Mouse (Mus musculus) forebrain, embryonic 11.5 days (tissue): Measurements from ENCODE around the gene Doc2g. TPM values are rescaled to one million over a fixed set of nuclear protein-coding genes. Genes with fewer than 3 reads are reported as not detected.

ENCODE experiments used
- ATAC-seq: fragments of 200-750 bp; cut with Nextera tagmentation; replicated peaks from 2 replicates; pipeline ENCODE4 v1.8.0; 2017; ENCODE audit warnings: moderate TSS enrichment; ENCODE audit not compliant: low FRiP score
- DNase-seq: peaks from one replicate; pipeline ENCODE4 v3.0.0-alpha.2; 2017; ENCODE audit warnings: low spot score
- H3K27ac ChIP-seq: fragments of 300-500 bp; sonication (generic); 2 replicates; pipeline ENCODE4 v1.5.1; 2014; ENCODE audit warnings: low read depth, low read length
- H3K27me3 ChIP-seq: fragments of 300-500 bp; sonication (generic); 2 replicates; pipeline ENCODE4 v1.6.1; 2014; ENCODE audit warnings: mild to moderate bottlenecking, low read length, mixed read lengths; ENCODE audit not compliant: control insufficient read depth, insufficient read depth
- H3K36me3 ChIP-seq: fragments of 300-500 bp; sonication (generic); 2 replicates; pipeline ENCODE4 v1.6.1; 2014; ENCODE audit warnings: mild to moderate bottlenecking, low read length, moderate library complexity, mixed read lengths; ENCODE audit not compliant: control insufficient read depth, insufficient read depth
- H3K4me1 ChIP-seq: fragments of 300-500 bp; sonication (generic); replicated peaks from 2 replicates; pipeline ENCODE4 v1.6.1; 2014; ENCODE audit warnings: low read length, mixed read lengths; ENCODE audit not compliant: control insufficient read depth, insufficient read depth
- H3K4me2 ChIP-seq: fragments of 300-500 bp; sonication (generic); 2 replicates; pipeline ENCODE4 v1.6.1; 2014; ENCODE audit warnings: low read depth, mild to moderate bottlenecking, low read length, moderate library complexity, mixed read lengths; ENCODE audit not compliant: severe bottlenecking
- H3K4me3 ChIP-seq: fragments of 300-500 bp; sonication (generic); 2 replicates; pipeline ENCODE4 v1.5.1; 2014; ENCODE audit warnings: low read depth, low read length
- H3K9ac ChIP-seq: fragments of 300-500 bp; sonication (generic); 2 replicates; pipeline ENCODE4 v1.6.1; 2014; ENCODE audit warnings: low read length
- H3K9me3 ChIP-seq: fragments of 300-500 bp; sonication (generic); 2 replicates; pipeline ENCODE4 v1.6.1; 2016; ENCODE audit warnings: low read length, mixed read lengths; ENCODE audit not compliant: control insufficient read depth
- WGBS: fragments of 180-500 bp; shearing (Covaris S2); extraction: QIAGEN DNeasy Blood & Tissue Kit; methylation state at CpG from one replicate; pipeline ENCODE4 v1.1.7; 2014; 5-methylcytosine and 5-hydroxymethylcytosine counted together
- polyA plus RNA-seq: library from polyadenylated mRNA; unstranded; fragments of >200 nt; fragmentation: Nextera tagmentation; extraction: Ambion mirVana; gene quantifications from 2 replicates; pipeline ENCODE4 v1.2.1, GENCODE M21; 2014

Doc2g gene
- polyA plus RNA-seq, 1 experiment from 2014 or later: 4.2 TPM

DNA sequence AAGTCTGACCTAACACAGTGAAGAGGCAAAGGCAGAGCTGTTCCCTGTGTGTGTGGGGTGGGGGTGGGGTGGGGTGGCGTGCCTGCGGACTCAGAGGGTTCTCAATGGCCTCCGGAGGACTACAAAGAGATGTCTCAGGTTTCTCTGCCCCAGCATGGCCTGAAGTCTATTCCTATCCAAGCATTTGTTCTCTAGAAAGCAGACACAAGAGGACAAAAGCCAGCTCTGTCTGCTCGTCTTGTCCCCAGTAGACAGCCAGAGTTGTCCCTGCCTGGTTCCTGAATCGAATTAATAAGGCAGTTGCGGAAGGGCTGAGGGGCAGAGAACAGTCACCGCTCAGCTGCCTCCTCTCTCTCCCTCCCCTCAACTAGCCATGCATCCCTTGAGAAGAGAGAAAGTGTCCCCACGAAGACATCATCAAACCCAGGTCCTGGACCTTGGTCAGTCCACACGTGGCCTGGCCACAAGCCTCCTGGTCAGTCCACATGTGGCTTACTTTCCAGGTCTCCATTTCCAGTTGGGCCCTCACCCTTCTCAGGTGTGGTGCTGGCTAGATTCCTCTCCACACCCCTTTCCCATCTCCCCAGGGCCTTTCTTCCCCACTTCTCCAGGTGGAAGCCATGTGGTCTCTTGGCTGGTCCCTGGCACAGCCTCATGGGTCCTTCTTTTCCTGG lies 19.4 kb upstream of the Doc2g start:
- Histone ChIP-seq H3K9me3 (no peaks in the 10 kb centered on the region), H3K27ac (no peak overlapping the region), H3K27me3 (no peaks in the 10 kb centered on the region), H3K4me3 (no peak overlapping the region), H3K36me3 (no peaks in the 10 kb centered on the region), H3K4me1 (peaks cover 4% of the 10 kb centered on the region; the same call in 1 of the 2 replicates), H3K9ac (peak overlapping the region; percentile 20; the same call in 1 of the 2 replicates), H3K4me2 (no peak overlapping the region)
- ATAC-seq (no peak), DNase-seq (no peak)
- 28% methylated on average over 9 of the region's 9 CpGs for whole genome bisulfite sequencing

- ATAC-seq (no peak), DNase-seq (no peak)
- H3K4me3 ChIP-seq: no peak overlapping the region
- 27% methylated on average over 8 of the region's 8 CpGs for WGBS
- peak overlapping the region; percentile 5; the same call in 1 of the 2 replicates for H3K9ac ChIP-seq
- H3K27ac ChIP-seq: no peak overlapping the region
- H3K4me1 ChIP-seq: peaks cover 4% of the 10 kb centered on the region; the same call in 1 of the 2 replicates
- no peaks in the 10 kb centered on the region for H3K27me3 ChIP-seq
- no peaks in the 10 kb centered on the region for H3K36me3 ChIP-seq
- no peak overlapping the region for H3K4me2 ChIP-seq
- H3K9me3 ChIP-seq: no peaks in the 10 kb centered on the region
Measured at GRCm38 (mm10) chr19:3985261-3985681, 17.8 kb upstream of the Doc2g start.

DNA sequence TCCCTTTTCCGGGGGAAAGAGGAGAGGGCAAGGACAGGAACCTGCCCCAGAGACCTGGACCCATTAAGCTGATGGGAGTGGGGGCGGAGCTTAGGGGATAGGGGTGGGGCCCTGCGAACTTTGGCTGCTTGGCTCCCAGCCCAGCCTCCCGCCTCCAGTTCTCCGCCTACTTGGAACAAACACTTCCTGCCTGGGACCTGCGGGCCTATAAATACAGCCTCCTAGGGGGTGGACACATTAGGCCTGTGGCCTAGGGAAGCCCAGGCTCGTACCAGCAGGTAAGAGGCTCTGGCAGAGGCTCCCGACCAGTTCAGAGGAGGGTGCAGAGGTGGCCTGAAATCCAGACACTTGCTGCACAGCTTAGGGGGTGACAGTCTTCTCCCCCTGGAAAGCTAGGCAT lies 16.8 kb upstream of the Doc2g start, which contains the start of gene Acy3:
Acy3 (plus strand) TSS at position 237 of the 400 bp plus-strand sequence.
- H3K4me1 ChIP-seq: peaks cover 4% of the 10 kb centered on the region; the same call in 1 of the 2 replicates
- WGBS: 26% methylated on average over 8 of the region's 8 CpGs
- no peaks in the 10 kb centered on the region for H3K9me3 ChIP-seq
- 0 out of 2 replicates have a peak within 1 kb of the TSS, but pooled peaks have one; percentile 2 for H3K4me2 ChIP-seq
- H3K27me3 ChIP-seq: no peaks in the 10 kb centered on the region
- ATAC-seq (no peak), DNase-seq (peak; percentile 67)
- H3K36me3 ChIP-seq: no peaks in the 10 kb centered on the region
- no peak within 1 kb of the TSS for H3K27ac ChIP-seq
- no peak within 1 kb of the TSS for H3K9ac ChIP-seq
- H3K4me3 ChIP-seq: no peak within 1 kb of the TSS

- Histone ChIP-seq H3K27ac (no peak overlapping the region), H3K27me3 (no peaks in the 10 kb centered on the region), H3K9me3 (no peaks in the 10 kb centered on the region), H3K4me3 (no peak overlapping the region), H3K4me2 (no peak overlapping the region), H3K36me3 (no peaks in the 10 kb centered on the region), H3K4me1 (peaks cover 4% of the 10 kb centered on the region; the same call in 1 of the 2 replicates), H3K9ac (no peak overlapping the region)
- 92% methylated on average over 14 of the region's 14 CpGs for WGBS
- ATAC-seq (no peak), DNase-seq (no peak)
Measured at GRCm38 (mm10) chr19:3988066-3988465, 15.0 kb upstream of the Doc2g start.

DNA sequence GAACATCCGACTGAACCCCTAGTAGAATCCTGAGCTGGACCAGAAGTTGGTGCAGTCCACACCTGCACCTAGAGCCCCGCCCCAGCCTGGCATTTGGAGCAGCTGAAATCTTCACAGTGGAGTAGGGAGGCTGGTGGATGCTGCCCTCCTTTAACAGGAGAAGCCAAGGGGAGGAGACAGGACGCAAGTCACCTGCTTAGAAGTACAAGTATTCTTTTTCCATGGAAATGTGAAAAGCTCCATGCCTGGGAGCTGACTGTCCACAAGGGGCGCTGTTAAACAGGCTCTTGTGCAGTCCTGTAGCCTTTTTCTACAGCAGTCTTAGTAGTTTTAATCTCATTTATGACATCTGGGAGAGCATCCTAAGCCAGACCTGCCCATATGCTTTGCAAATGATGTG lies 14.4 kb upstream of the Doc2g start:
- no peak overlapping the region for H3K4me2 ChIP-seq
- H3K36me3 ChIP-seq: no peaks in the 10 kb centered on the region
- no peaks in the 10 kb centered on the region for H3K9me3 ChIP-seq
- H3K9ac ChIP-seq: no peak overlapping the region
- H3K4me1 ChIP-seq: peaks cover 4% of the 10 kb centered on the region; the same call in 1 of the 2 replicates
- DNase-seq (no peak), ATAC-seq (no peak)
- 84% methylated on average over 4 of the region's 4 CpGs for WGBS
- no peaks in the 10 kb centered on the region for H3K27me3 ChIP-seq
- no peak overlapping the region for H3K27ac ChIP-seq
- H3K4me3 ChIP-seq: no peak overlapping the region

DNA sequence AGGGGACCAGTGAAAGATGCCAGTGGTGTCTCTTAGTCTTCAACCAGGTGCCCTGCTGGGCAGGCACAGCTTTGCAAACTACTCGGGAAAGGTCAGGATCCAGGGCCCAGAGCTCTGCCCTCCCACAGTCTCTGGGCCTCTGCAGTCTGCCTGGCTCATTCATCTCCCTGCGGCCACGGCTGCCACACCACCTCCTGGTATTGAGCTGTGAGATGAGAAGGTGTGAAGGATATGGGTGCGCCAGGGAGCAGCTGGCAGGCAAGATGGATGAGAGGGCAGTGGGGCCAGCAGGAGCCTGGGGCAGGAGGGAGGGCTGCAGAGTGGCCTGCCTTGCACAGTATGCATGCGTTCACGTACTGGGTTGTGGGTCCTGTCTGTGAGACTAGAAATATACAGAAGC lies 12.3 kb upstream of the Doc2g start:
- no peaks in the 10 kb centered on the region for H3K36me3 ChIP-seq
- 78% methylated on average over 6 of the region's 6 CpGs for WGBS
- no peak overlapping the region for H3K9ac ChIP-seq
- DNase-seq: no peak
- no peaks in the 10 kb centered on the region for H3K9me3 ChIP-seq
- H3K4me1 ChIP-seq: no peaks in the 10 kb centered on the region
- no peak overlapping the region for H3K4me2 ChIP-seq
- ATAC-seq: no peak
- H3K27ac ChIP-seq: no peak overlapping the region
- no peaks in the 10 kb centered on the region for H3K27me3 ChIP-seq
- no peak overlapping the region for H3K4me3 ChIP-seq

- Histone ChIP-seq H3K4me3 (no peak overlapping the region), H3K27ac (no peak overlapping the region), H3K27me3 (no peaks in the 10 kb centered on the region), H3K9ac (no peak overlapping the region), H3K4me1 (no peaks in the 10 kb centered on the region), H3K4me2 (no peak overlapping the region), H3K9me3 (no peaks in the 10 kb centered on the region), H3K36me3 (no peaks in the 10 kb centered on the region)
- WGBS: 92% methylated on average over 3 of the region's 3 CpGs
- ATAC-seq: no peak
- no peak for DNase-seq
Measured at GRCm38 (mm10) chr19:3991562-3991961, 11.6 kb upstream of the Doc2g start.

- no peak for ATAC-seq
- no peaks in the 10 kb centered on the region for H3K27me3 ChIP-seq
- no peak overlapping the region for H3K27ac ChIP-seq
- no peaks in the 10 kb centered on the region for H3K36me3 ChIP-seq
- no peak overlapping the region for H3K9ac ChIP-seq
- DNase-seq: no peak
- H3K4me1 ChIP-seq: no peaks in the 10 kb centered on the region
- no peaks in the 10 kb centered on the region for H3K9me3 ChIP-seq
- H3K4me3 ChIP-seq: no peak overlapping the region
- no peak overlapping the region for H3K4me2 ChIP-seq
- WGBS: 81% methylated on average over 3 of the region's 3 CpGs
Measured at GRCm38 (mm10) chr19:3991966-3992365, 11.1 kb upstream of the Doc2g start.

- ATAC-seq (no peak), DNase-seq (no peak)
- Histone ChIP-seq H3K4me2 (no peak within 1 kb of the TSS), H3K27ac (no peak within 1 kb of the TSS), H3K4me1 (no peaks in the 10 kb centered on the region), H3K27me3 (no peaks in the 10 kb centered on the region), H3K4me3 (no peak within 1 kb of the TSS), H3K9me3 (no peaks in the 10 kb centered on the region), H3K9ac (no peak within 1 kb of the TSS), H3K36me3 (no peaks in the 10 kb centered on the region)
- WGBS: 53% methylated on average over 5 of the region's 5 CpGs
Measured at GRCm38 (mm10) chr19:3992416-3992815, 10.7 kb upstream of the Doc2g start, which contains the start of gene Tbx10. Gene Tbx10, plus strand, starts transcription at chr19:3992752.
